Mouse (Mus musculus): ENCODE data around the gene Serpinf2.
"Not testable (repeated sequence)": the region's sequence is repeated elsewhere in the genome, so short reads cannot be mapped to it uniquely, and the experiment has no call there.

Serpinf2 gene

DNA sequence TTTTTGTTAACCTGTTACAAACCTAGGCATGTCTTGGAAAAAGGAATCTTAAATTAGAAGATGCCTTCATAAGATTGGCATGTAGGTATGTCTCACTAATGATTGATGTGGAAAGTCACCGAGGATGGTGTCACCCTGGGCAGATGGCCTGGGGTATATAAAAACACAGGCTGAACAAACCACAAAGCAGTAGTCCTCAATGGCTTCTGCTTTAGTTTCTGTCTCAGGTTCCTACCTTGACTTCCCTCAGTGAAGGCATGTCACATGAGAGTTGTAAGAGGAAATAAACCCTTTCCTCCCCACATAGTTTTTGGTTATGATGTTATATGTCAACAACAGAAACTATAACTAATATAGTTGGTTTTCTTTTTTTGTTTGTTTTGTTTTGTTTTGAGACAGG, 43.8 kb downstream of the Serpinf2 start:
- no peak for DNase-seq (ENCODE audit: low spot score in 2 of 2)

DNA sequence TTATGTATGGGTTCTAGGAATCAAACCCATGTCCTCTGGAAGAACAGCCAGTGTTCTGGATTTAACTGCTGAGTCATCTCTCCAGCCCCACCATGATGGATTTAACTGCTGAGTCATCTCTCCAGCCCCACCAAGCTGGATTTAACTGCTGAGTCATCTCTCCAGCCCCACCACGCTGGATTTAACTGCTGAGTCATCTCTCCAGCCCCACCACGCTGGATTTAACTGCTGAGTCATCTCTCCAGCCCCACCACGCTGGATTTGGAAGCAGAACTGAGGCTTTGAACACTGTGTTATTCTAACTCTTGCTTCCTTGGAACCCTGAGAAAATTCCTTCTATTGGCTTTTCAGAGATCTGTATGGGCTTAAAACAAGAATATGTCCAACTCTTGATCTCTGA, 55.9 kb downstream of the Serpinf2 start:
- DNase-seq (ENCODE audit: low spot score in 2 of 2), result not testable (repeated sequence)

All from urinary bladder, adult 18-20 months (tissue).